Mouse (Mus musculus) right cerebral cortex, postnatal 25 days (tissue): ENCODE measurements at regions not wholly inside any gene's neighbourhood (a gene's known extent, or its start where the extent isn't known, plus 50 kb on each side); places are given as distances from the start of the nearest gene placed in this dataset.

Source experiments
- DNase-seq: peaks from one replicate; pipeline ENCODE4 v3.0.0; 2022

- no peak for DNase-seq
These were observed 567.0 kb downstream of the Adgrl2 start for GRCm38 (mm10) chr3:148423383-148423782.

- no peak for DNase-seq
These were observed 567.6 kb downstream of the Adgrl2 start for GRCm38 (mm10) chr3:148422720-148423119.

GRCm38 (mm10) chr3:148422205-148422604, 568.1 kb downstream of the Adgrl2 start:
- no peak for DNase-seq

- no peak for DNase-seq
These were observed 570.1 kb downstream of the Adgrl2 start for GRCm38 (mm10) chr3:148420303-148420702.

GRCm38 (mm10) chr3:148419462-148420074, 570.8 kb downstream of the Adgrl2 start:
- no peak for DNase-seq

GRCm38 (mm10) chr3:148418067-148418466, 572.3 kb downstream of the Adgrl2 start:
- DNase-seq = no peak

- DNase-seq = no peak
These were observed 574.9 kb downstream of the Adgrl2 start for GRCm38 (mm10) chr3:148415443-148415842.

- no peak for DNase-seq
These were observed 577.3 kb downstream of the Adgrl2 start for GRCm38 (mm10) chr3:148413027-148413426.

- DNase-seq = no peak
These were observed 578.2 kb downstream of the Adgrl2 start for GRCm38 (mm10) chr3:148412191-148412590.

- DNase-seq = no peak
These were observed 592.0 kb downstream of the Adgrl2 start for GRCm38 (mm10) chr3:148398349-148398748.

GRCm38 (mm10) chr3:148387550-148387949, 602.8 kb downstream of the Adgrl2 start:
- DNase-seq = no peak

GRCm38 (mm10) chr3:148385712-148386111, 604.6 kb downstream of the Adgrl2 start:
- DNase-seq = no peak

- DNase-seq = no peak
These were observed 609.3 kb downstream of the Adgrl2 start for GRCm38 (mm10) chr3:148381057-148381456.

- no peak for DNase-seq
These were observed 627.0 kb downstream of the Adgrl2 start for GRCm38 (mm10) chr3:148363331-148363730.

- DNase-seq = no peak
These were observed 627.9 kb downstream of the Adgrl2 start for GRCm38 (mm10) chr3:148362453-148362864.

- DNase-seq = no peak
These were observed 646.6 kb downstream of the Adgrl2 start for GRCm38 (mm10) chr3:148343633-148344361.

GRCm38 (mm10) chr3:148343256-148343632, 647.1 kb downstream of the Adgrl2 start:
- no peak for DNase-seq

- no peak for DNase-seq
These were observed 651.1 kb downstream of the Adgrl2 start for GRCm38 (mm10) chr3:148339258-148339657.

- no peak for DNase-seq
These were observed 653.7 kb downstream of the Adgrl2 start for GRCm38 (mm10) chr3:148336640-148337039.

- DNase-seq = no peak
These were observed 654.3 kb downstream of the Adgrl2 start for GRCm38 (mm10) chr3:148336091-148336511.

GRCm38 (mm10) chr3:148335654-148336053, 654.7 kb downstream of the Adgrl2 start:
- DNase-seq = no peak

- DNase-seq = no peak
These were observed 665.3 kb downstream of the Adgrl2 start for GRCm38 (mm10) chr3:148324911-148325621.

GRCm38 (mm10) chr3:148321894-148322293, 668.5 kb downstream of the Adgrl2 start:
- no peak for DNase-seq

- no peak for DNase-seq
These were observed 674.2 kb downstream of the Adgrl2 start for GRCm38 (mm10) chr3:148316198-148316597.
